Mouse (Mus musculus): ENCODE measurements at regions not wholly inside any gene's neighbourhood (a gene's known extent, or its start where the extent isn't known, plus 50 kb on each side); places are given as distances from the start of the nearest gene placed in this dataset.
A peak's percentile ranks its signal among the peaks of the same experiment; 100 is the strongest.

DNA sequence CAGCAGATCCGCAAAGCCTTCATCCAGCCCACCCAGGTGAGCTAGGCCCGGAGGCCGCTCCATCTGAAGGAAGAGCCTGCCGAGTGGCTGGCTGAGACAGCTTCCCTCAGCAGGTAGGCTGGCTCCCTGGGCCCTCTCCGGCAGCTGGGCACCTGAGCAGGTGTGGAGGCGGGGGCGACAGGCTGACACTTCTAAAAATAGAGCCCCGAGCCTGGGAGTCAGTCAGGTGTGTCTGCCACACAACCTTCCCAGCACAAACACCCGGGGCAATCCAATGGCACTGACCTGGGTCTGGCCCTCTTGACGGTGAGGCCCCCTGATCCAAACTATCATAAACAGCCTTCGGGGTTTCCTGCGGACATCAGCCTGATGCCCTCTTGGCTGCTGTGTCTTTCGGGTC is 58.5 kb downstream of the Zfp36l2 start:
- TF ChIP-seq CTCF (IDR thresholded peaks at IDR 0.05; ENCODE audit: extremely low read depth, insufficient read depth, low read length) = no peak
- TF ChIP-seq POLR2A (IDR thresholded peaks at IDR 0.05; ENCODE audit: extremely low read depth, insufficient read depth, low read length) = no peak
- no peaks in the 10 kb centered on the region for H3K4me1 ChIP-seq (ENCODE audit: control insufficient read depth, insufficient read depth, low read length)
- H3K27ac ChIP-seq (ENCODE audit: insufficient read depth, low read length) = no peak overlapping the region
- no peak overlapping the region for H3K4me3 ChIP-seq (ENCODE audit: insufficient read depth, low read length)

DNA sequence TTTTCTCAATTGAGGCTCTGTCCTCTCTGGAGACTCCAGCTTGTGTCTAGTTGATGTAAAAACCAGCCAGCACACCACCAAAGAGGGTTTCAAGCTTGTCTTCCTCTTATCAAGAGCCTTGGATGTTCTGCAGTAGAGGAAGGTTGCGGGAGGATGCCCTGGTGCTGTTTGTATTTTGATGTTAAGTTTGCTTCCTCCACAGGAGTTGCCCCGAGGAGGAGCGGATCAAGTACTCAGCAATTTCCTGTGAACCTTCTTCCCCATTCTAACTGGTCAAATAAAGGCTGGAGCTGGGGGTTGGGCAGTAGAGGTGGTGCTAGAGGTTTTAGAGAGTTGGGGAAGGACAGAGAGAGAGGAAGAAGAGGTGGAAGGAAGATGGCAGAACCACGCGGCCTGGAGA is 59.5 kb downstream of the Zfp36l2 start:
- TF ChIP-seq CTCF (IDR thresholded peaks at IDR 0.05; ENCODE audit: extremely low read depth, insufficient read depth, low read length) (no peak), POLR2A (IDR thresholded peaks at IDR 0.05; ENCODE audit: extremely low read depth, insufficient read depth, low read length) (no peak)
- no peaks in the 10 kb centered on the region for H3K4me1 ChIP-seq (ENCODE audit: control insufficient read depth, insufficient read depth, low read length)
- no peak overlapping the region for H3K27ac ChIP-seq (ENCODE audit: insufficient read depth, low read length)
- no peak overlapping the region for H3K4me3 ChIP-seq (ENCODE audit: insufficient read depth, low read length)

DNA sequence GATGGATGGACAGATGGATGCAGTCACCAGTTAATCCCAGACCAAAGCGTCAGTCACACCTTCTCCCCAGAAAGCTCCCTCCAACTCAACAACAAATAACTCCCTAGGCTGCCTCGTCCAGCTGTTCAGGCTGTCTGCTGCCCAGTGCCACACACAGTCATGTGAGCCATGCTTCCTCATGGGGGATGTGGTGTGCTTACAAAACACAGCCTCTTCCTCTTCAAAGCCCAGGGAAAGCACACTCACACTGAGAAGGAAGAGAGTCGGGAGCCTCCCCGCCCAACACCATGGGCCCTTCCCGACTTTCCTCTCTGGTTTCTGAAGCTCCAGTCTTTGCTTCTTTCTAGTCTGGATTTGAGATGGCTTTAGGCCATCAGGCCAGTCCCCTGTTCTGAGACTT is 61.6 kb downstream of the Zfp36l2 start:
- TF ChIP-seq POLR2A (IDR thresholded peaks at IDR 0.05; ENCODE audit: extremely low read depth, insufficient read depth, low read length) = no peak
- no peak for TF ChIP-seq CTCF (IDR thresholded peaks at IDR 0.05; ENCODE audit: extremely low read depth, insufficient read depth, low read length)
- no peak overlapping the region for H3K4me3 ChIP-seq (ENCODE audit: insufficient read depth, low read length)
- H3K4me1 ChIP-seq (ENCODE audit: control insufficient read depth, insufficient read depth, low read length) = no peaks in the 10 kb centered on the region
- H3K27ac ChIP-seq (ENCODE audit: insufficient read depth, low read length) = 0 out of 2 replicates have a peak overlapping the region, but pooled peaks have one; percentile 3

DNA sequence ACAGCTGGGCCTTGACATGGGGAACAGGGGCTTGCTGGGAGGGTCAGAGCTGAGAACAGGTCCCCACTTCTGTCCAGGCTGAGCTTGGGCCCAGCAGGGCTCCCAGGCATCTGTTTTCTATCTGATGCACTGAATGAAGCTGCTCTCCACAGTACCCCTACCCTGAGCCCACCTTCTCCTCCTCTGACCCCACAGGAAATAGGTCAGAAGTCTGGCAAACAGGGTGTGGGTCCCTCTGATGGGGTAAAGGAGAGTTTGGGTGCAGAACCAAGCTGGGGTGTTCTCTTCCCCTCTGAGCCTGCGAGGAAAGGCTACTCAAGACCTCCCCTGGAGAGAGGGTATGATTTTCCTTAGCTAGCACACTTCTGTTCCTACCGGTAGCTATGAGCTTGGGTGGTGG is 64.6 kb downstream of the Zfp36l2 start:
- no peak overlapping the region for H3K27ac ChIP-seq (ENCODE audit: insufficient read depth, low read length)
- H3K4me3 ChIP-seq (ENCODE audit: insufficient read depth, low read length) = no peak overlapping the region
- no peak for TF ChIP-seq CTCF (IDR thresholded peaks at IDR 0.05; ENCODE audit: extremely low read depth, insufficient read depth, low read length)
- TF ChIP-seq POLR2A (IDR thresholded peaks at IDR 0.05; ENCODE audit: extremely low read depth, insufficient read depth, low read length) = no peak
- no peaks in the 10 kb centered on the region for H3K4me1 ChIP-seq (ENCODE audit: control insufficient read depth, insufficient read depth, low read length)

DNA sequence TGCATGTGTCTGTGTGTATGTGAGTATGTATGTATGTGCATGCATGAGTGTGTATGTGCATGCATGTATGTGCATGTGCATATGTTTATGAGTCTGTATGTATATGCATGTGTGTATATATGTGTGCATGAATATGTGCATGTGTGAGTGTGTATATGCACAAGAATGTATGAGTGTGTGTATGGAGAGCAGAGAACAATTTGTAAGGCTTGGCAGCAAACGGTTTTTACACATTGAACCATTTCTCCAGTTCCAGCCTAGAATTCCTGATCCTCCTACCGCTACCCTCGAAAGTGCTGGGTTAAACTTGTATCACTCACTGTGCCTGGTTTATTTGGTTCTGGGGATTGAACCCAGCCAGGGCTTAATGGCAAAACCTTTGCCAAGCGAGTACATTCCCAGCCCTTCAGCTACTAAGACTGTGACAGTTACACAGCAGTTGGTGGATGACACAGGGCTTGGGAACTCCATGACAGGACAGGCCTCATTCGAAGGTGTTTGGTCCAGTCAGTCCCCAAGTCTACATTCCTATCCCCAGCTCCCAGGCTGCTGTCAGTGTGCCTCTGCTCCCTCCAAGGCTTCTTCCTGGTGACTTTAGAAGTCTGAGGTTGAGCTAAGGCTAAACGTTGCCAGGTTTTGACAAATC is 65.1 kb downstream of the Zfp36l2 start:
- Histone ChIP-seq H3K4me3 (ENCODE audit: insufficient read depth, low read length) (no peak overlapping the region), H3K27ac (ENCODE audit: insufficient read depth, low read length) (no peak overlapping the region), H3K4me1 (ENCODE audit: control insufficient read depth, insufficient read depth, low read length) (no peaks in the 10 kb centered on the region)
- TF ChIP-seq CTCF (IDR thresholded peaks at IDR 0.05; ENCODE audit: extremely low read depth, insufficient read depth, low read length) (no peak), POLR2A (IDR thresholded peaks at IDR 0.05; ENCODE audit: extremely low read depth, insufficient read depth, low read length) (no peak)

DNA sequence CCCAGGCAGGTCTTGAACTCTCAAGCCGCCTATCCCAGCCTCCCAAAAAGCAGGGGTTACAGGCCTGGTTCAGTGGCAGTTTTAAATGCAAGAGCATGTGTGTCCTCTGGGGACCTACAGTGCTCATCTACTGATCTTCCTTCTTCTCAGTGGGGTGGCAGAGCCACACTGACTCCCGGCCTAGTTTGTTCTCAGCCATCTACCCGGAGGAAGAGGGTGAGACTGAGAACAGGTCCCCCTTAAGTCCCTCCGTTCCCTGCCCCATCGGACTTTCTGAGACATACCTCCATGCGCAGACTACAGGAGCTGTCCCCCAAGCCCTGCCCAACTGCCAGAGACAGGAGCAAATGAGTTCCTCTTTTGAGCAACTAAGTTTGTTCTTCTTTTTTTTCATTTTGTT is 66.5 kb downstream of the Zfp36l2 start:
- no peak overlapping the region for H3K4me3 ChIP-seq (ENCODE audit: insufficient read depth, low read length)
- no peak for TF ChIP-seq CTCF (IDR thresholded peaks at IDR 0.05; ENCODE audit: extremely low read depth, insufficient read depth, low read length)
- TF ChIP-seq POLR2A (IDR thresholded peaks at IDR 0.05; ENCODE audit: extremely low read depth, insufficient read depth, low read length) = no peak
- no peak overlapping the region for H3K27ac ChIP-seq (ENCODE audit: insufficient read depth, low read length)
- H3K4me1 ChIP-seq (ENCODE audit: control insufficient read depth, insufficient read depth, low read length) = no peaks in the 10 kb centered on the region

DNA sequence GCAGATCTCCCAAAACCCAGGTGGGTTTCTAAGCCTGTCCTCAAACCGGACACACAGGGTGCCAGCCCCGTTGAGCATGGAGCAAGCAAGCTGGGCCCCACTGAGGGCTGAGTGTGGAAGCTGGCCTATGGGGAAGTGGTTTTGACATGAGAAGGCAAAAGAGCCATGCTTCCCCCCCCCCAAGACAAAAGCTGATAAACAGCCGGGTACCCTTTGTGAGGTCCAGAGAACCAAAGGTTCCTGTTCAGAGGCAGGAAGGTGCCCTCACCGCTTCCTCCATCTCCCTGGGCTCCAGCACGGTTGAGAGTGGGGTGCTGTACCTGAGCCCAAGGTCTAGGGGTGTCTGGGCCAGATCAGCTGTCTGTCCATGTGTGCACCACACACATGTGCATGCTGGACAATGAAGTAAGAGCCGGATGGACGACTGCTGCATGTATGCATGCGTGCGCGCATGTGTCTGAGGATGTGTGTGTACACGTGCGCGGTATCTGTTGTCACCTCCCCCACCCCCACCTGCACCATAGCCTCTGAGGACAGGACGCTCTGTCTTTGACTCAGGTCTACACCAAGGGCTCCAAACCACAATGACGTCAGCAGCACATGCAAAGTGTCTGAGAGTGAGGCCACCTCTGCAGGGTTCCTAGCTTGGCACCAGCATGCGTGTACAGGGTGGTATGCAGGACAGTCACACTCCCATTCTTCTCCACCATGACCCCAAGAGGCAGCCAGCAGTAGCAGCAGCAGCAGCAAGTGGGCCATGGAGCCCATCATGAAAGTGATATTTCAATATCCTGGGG is 68.3 kb downstream of the Zfp36l2 start:
- no peak for TF ChIP-seq CTCF (IDR thresholded peaks at IDR 0.05; ENCODE audit: extremely low read depth, insufficient read depth, low read length)
- TF ChIP-seq POLR2A (IDR thresholded peaks at IDR 0.05; ENCODE audit: extremely low read depth, insufficient read depth, low read length) = no peak
- Histone ChIP-seq H3K4me1 (ENCODE audit: control insufficient read depth, insufficient read depth, low read length) (no peaks in the 10 kb centered on the region), H3K4me3 (ENCODE audit: insufficient read depth, low read length) (no peak overlapping the region), H3K27ac (ENCODE audit: insufficient read depth, low read length) (no peak overlapping the region)

DNA sequence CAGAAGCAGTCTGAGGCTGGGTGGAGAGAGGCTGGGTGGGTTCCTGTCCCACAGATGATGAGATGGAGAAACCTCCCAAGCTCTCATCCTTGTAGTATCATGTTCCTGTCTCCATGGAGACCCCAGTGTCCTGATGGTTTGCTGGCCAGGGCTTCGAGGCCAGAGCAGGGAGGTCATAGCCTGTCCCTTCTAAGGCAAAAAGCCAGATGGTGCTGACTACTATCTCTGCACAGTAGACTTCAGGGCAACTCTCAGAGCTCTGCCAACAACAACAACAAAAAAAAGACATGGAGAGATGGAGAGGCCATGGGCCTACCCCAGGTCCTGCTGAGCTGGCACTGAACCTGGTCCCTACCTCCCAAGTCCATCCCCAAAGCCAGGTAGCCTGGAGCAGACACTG is 69.0 kb downstream of the Zfp36l2 start:
- no peaks in the 10 kb centered on the region for H3K4me1 ChIP-seq (ENCODE audit: control insufficient read depth, insufficient read depth, low read length)
- no peak overlapping the region for H3K27ac ChIP-seq (ENCODE audit: insufficient read depth, low read length)
- H3K4me3 ChIP-seq (ENCODE audit: insufficient read depth, low read length) = no peak overlapping the region
- TF ChIP-seq CTCF (IDR thresholded peaks at IDR 0.05; ENCODE audit: extremely low read depth, insufficient read depth, low read length) (no peak), POLR2A (IDR thresholded peaks at IDR 0.05; ENCODE audit: extremely low read depth, insufficient read depth, low read length) (no peak)

DNA sequence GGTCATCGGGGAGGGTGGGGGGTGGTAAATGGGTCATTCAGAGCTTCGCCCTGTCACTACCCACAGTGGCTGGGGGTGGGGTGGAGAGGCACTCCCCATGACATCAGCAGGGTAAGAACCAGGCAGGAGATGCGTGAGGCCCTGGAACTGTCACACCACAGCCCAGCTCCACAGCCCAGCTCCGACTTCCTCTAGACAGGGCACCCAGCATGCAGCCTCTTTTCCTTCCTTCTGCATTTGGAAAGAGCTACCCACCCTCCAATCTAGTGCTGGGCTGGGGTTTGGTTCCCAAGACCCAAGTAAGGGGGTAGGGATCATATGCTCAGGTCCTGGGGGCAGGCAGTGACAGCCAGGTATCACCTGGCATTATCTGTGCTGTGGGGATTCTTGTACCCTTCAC is 69.5 kb downstream of the Zfp36l2 start:
- Histone ChIP-seq H3K4me1 (ENCODE audit: control insufficient read depth, insufficient read depth, low read length) (no peaks in the 10 kb centered on the region), H3K4me3 (ENCODE audit: insufficient read depth, low read length) (no peak overlapping the region), H3K27ac (ENCODE audit: insufficient read depth, low read length) (no peak overlapping the region)
- no peak for TF ChIP-seq CTCF (IDR thresholded peaks at IDR 0.05; ENCODE audit: extremely low read depth, insufficient read depth, low read length)
- no peak for TF ChIP-seq POLR2A (IDR thresholded peaks at IDR 0.05; ENCODE audit: extremely low read depth, insufficient read depth, low read length)

DNA sequence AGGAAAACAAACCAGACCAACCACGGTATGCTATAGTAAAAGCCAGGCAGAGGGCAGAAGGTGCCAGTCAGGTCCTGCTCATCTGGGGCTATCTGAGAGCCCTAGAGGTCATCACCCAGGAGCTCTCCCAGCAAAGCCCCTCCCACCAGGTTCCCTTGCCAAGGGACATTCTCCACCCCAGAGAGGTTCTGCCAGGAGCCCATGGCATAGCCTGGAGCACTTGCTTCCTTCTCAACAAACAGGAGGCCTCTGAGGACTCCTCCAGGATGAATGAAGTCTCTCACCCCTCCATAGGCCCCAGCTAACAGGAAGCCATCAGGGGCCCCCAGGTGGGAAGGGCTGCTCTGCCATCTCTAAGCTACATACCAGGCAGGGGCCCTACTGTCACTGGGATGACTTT is 70.0 kb downstream of the Zfp36l2 start:
- TF ChIP-seq CTCF (IDR thresholded peaks at IDR 0.05; ENCODE audit: extremely low read depth, insufficient read depth, low read length) (no peak), POLR2A (IDR thresholded peaks at IDR 0.05; ENCODE audit: extremely low read depth, insufficient read depth, low read length) (no peak)
- no peak overlapping the region for H3K27ac ChIP-seq (ENCODE audit: insufficient read depth, low read length)
- H3K4me3 ChIP-seq (ENCODE audit: insufficient read depth, low read length) = no peak overlapping the region
- H3K4me1 ChIP-seq (ENCODE audit: control insufficient read depth, insufficient read depth, low read length) = no peaks in the 10 kb centered on the region

Measured in cortical plate, adult 2 months (tissue).